Comparison of ENCODE assay signal across 12 mouse cellular contexts in the genomic region with DNA sequence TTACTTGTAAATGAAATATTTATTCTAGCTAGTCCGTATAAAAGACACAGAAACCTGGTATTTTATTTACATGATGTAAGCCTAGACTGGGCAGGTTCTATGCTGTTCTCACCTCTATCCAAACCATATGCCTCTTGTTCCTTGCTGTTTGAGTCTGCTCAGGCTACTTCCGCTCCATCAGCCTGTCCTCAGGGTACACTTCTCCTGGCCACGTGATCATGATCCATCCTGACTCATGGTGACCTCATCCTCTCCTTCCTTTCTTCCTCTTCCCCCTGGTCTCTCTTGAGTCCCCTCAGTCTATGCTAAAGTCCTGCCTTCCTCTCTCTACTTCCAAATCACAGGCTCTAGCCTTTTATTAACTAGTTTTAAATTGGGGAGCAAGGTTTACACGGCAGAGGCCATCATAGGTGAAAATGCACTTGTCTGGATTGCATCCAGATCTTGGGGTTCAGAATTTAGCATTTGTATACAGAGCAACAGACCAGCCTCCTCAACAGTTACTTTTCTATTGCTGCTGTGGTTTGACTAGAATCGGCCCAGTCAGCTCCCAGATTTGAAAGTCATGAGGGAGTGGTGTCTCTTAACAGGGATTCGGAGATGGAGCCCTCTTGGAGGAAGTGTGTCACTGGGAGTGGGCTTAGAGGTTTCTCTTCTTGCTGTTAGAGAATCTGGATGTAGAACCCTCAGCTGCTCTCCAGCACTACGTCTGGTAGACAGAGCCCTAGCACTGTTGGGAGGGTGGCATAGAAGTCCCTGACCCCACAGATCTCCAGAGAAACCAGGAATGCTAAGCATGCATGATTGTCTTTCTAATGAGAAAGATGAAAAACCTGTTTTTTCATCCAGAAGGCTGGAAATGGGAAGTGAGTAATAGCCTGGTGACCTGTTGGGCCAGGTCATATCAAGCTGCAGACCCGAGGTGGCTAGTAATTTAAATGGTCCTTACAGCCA. TPM values are rescaled to one million over a fixed set of nuclear protein-coding genes. Genes with fewer than 3 reads are reported as not detected.
A peak's percentile ranks its signal among the peaks of the same experiment; 100 is the strongest.
DNase-seq lines count a peak whose midpoint lies in the region; ATAC-seq and TF ChIP-seq lines count a peak whose summit lies in the region.
"Had no signal": no experiment of that assay in that cellular context is flagged by ENCODE, and none has a peak within 500 bp of the region (broad histone marks: within the 10 kb centered on the region; RNA-seq: fewer than 3 reads in every experiment).

No protein-coding gene starts in this region.

- no peak overlapping the region for H3K9ac ChIP-seq in liver, postnatal 0 days (replicated peaks)
- H3K9ac ChIP-seq in liver, embryonic 12.5 days = no peak overlapping the region; the same call in 1 of the 2 replicates

- peaks cover 34% of the 10 kb centered on the region for H3K4me1 ChIP-seq in liver, postnatal 0 days (ENCODE audit: insufficient read depth)
- H3K4me1 ChIP-seq in liver, embryonic 12.5 days = peaks cover 61% of the 10 kb centered on the region
- peaks cover 44% of the 10 kb centered on the region for H3K4me1 ChIP-seq in embryonic facial prominence, embryonic 10.5 days

- no peak overlapping the region for H3K4me3 ChIP-seq in liver, postnatal 0 days (ENCODE audit: low read depth, low read length)
- no peak overlapping the region for H3K4me3 ChIP-seq in liver, embryonic 12.5 days
- no peak overlapping the region for H3K4me3 ChIP-seq in embryonic facial prominence, embryonic 10.5 days

- DNase-seq in adrenal gland, adult 2 months = peak; percentile 60
- no peak for DNase-seq in adrenal gland, postnatal 4 days (ENCODE audit: low spot score in 2 of 2)
- DNase-seq in liver, postnatal 0 days = no peak
- DNase-seq in embryonic facial prominence, embryonic 10.5 days (ENCODE audit: low spot score) = no peak
- no peak for DNase-seq in kidney, adult 18-20 months
- no peak for DNase-seq in gastrocnemius, postnatal 4 days (ENCODE audit: low spot score in 2 of 2)
- DNase-seq: adrenal gland, postnatal 10 days; gastrocnemius, postnatal 10 days; kidney, adult 9 months had no signal

- 64% methylated on average over 8 of the region's 8 CpGs for WGBS in liver, postnatal 0 days (ENCODE audit: insufficient replicate concordance)
- 67% methylated on average over 8 of the region's 8 CpGs for WGBS in liver, embryonic 12.5 days (ENCODE audit: insufficient replicate concordance)
- WGBS in embryonic facial prominence, embryonic 10.5 days = 69% methylated on average over 8 of the region's 8 CpGs

- H3K9me3 ChIP-seq in liver, postnatal 0 days (ENCODE audit: low read length) = no peaks in the 10 kb centered on the region
- no peaks in the 10 kb centered on the region for H3K9me3 ChIP-seq in liver, embryonic 12.5 days (replicated peaks)
- no peaks in the 10 kb centered on the region for H3K9me3 ChIP-seq in embryonic facial prominence, embryonic 10.5 days

- TF ChIP-seq CTCF in liver, postnatal 0 days (IDR thresholded peaks at IDR 0.05; ENCODE audit: low read depth) = no peak

- peak; percentile 28; the same call in 1 of the 2 replicates for ATAC-seq in liver, postnatal 0 days
- no peak for ATAC-seq in liver, embryonic 12.5 days
- ATAC-seq in megakaryocyte progenitor cell, adult 5-6 weeks (replicated peaks; ENCODE audit: poor library complexity) = peak; percentile 66

- H3K36me3 ChIP-seq in liver, postnatal 0 days (replicated peaks; ENCODE audit: insufficient read depth, low read length) = no peaks in the 10 kb centered on the region
- no peaks in the 10 kb centered on the region for H3K36me3 ChIP-seq in liver, embryonic 12.5 days
- H3K36me3 ChIP-seq in embryonic facial prominence, embryonic 10.5 days (replicated peaks) = no peaks in the 10 kb centered on the region

- H3K27me3 ChIP-seq in liver, postnatal 0 days (ENCODE audit: insufficient read depth, low read length) = no peaks in the 10 kb centered on the region
- H3K27me3 ChIP-seq in liver, embryonic 12.5 days (replicated peaks) = no peaks in the 10 kb centered on the region
- no peaks in the 10 kb centered on the region for H3K27me3 ChIP-seq in embryonic facial prominence, embryonic 10.5 days (replicated peaks; ENCODE audit: low read depth, poor library complexity, severe bottlenecking)

- no peak overlapping the region for H3K4me2 ChIP-seq in liver, postnatal 0 days (ENCODE audit: low read depth, low read length)
- no peak overlapping the region for H3K4me2 ChIP-seq in liver, embryonic 12.5 days

- no peak overlapping the region for H3K27ac ChIP-seq in liver, postnatal 0 days (ENCODE audit: low read depth)
- H3K27ac ChIP-seq in liver, embryonic 12.5 days = no peak overlapping the region
- peak overlapping the region; percentile 30 for H3K27ac ChIP-seq in embryonic facial prominence, embryonic 10.5 days (replicated peaks)

- no peak for TF ChIP-seq EP300 in liver, postnatal 0 days (IDR thresholded peaks at IDR 0.05; ENCODE audit: low read depth)

RNA-seq across cellular contexts. Expression of a gene that starts 6.1 kb away (rescaled TPM):
- total RNA-seq in adrenal gland, adult 2 months (2021) = 10 to 100 TPM; 15.6 to 23.5 TPM
- 6.1 and 6.4 TPM in 2 replicates for polyA plus RNA-seq in adrenal gland, adult 2 months (2012; rRNA removed)
- total RNA-seq in adrenal gland, postnatal 4 days (2021) = 10 to 100 TPM; 12.4 to 13.7 TPM
- 4.1 and 4.9 TPM in 2 replicates for polyA plus RNA-seq in liver, postnatal 0 days (2015; fragmentation: Nextera tagmentation; extraction: Ambion mirVana)
- polyA plus RNA-seq in liver, embryonic 12.5 days (2016; fragmentation: Nextera tagmentation; extraction: Ambion mirVana) = 6.1 and 6.6 TPM in 2 replicates
- 6.4 and 7.8 TPM in 2 replicates for polyA plus RNA-seq in embryonic facial prominence, embryonic 10.5 days (2016; fragmentation: Nextera tagmentation; extraction: Ambion mirVana)
- total RNA-seq in megakaryocyte progenitor cell, adult 5-6 weeks (2015) = 5.4 and 5.9 TPM in 2 replicates
- total RNA-seq in megakaryocyte progenitor cell, adult 5-6 weeks (2017) = 6.6 and 8.0 TPM in 2 replicates
- total RNA-seq in gastrocnemius, postnatal 4 days (2021) = 1 to 10 TPM; 3.2 to 3.8 TPM

RNA-seq across cellular contexts. Expression of a gene that starts 6.3 kb away (rescaled TPM):
- total RNA-seq in adrenal gland, adult 2 months (2021) = 10 to 100 TPM; 41.3 to 58.9 TPM
- polyA plus RNA-seq in adrenal gland, adult 2 months (2012; rRNA removed) = 5.1 TPM in 2 replicates
- 100 to 1,000 TPM; 211 to 243 TPM for total RNA-seq in adrenal gland, postnatal 4 days (2021)
- 9.4 and 13.8 TPM in 2 replicates for polyA plus RNA-seq in liver, postnatal 0 days (2015; fragmentation: Nextera tagmentation; extraction: Ambion mirVana)
- polyA plus RNA-seq in liver, embryonic 12.5 days (2016; fragmentation: Nextera tagmentation; extraction: Ambion mirVana) = 15.9 and 17.5 TPM in 2 replicates
- 11.7 and 12.5 TPM in 2 replicates for polyA plus RNA-seq in embryonic facial prominence, embryonic 10.5 days (2016; fragmentation: Nextera tagmentation; extraction: Ambion mirVana)
- 42.3 and 43.4 TPM in 2 replicates for total RNA-seq in megakaryocyte progenitor cell, adult 5-6 weeks (2015)
- total RNA-seq in megakaryocyte progenitor cell, adult 5-6 weeks (2017) = 3,711 and 3,907 TPM in 2 replicates
- 100 to 1,000 TPM; 126 to 168 TPM for total RNA-seq in gastrocnemius, postnatal 4 days (2021)

RNA-seq across cellular contexts. Expression of a gene that starts 7.3 kb away (rescaled TPM):
- 1 to 10 TPM; 3.1 to 8.3 TPM for total RNA-seq in adrenal gland, adult 2 months (2021)
- polyA plus RNA-seq in adrenal gland, adult 2 months (2012; rRNA removed) = 0.93 and 4.7 TPM in 2 replicates
- 10 to 100 TPM; 27.8 to 28.5 TPM for total RNA-seq in adrenal gland, postnatal 4 days (2021)
- 0.46 TPM in 1 of 2 replicates, not detected in the other for polyA plus RNA-seq in liver, postnatal 0 days (2015; fragmentation: Nextera tagmentation; extraction: Ambion mirVana)
- 0.71 and 0.86 TPM in 2 replicates for polyA plus RNA-seq in liver, embryonic 12.5 days (2016; fragmentation: Nextera tagmentation; extraction: Ambion mirVana)
- polyA plus RNA-seq in embryonic facial prominence, embryonic 10.5 days (2016; fragmentation: Nextera tagmentation; extraction: Ambion mirVana) = 0.92 and 1.4 TPM in 2 replicates
- 5.7 and 9.1 TPM in 2 replicates for total RNA-seq in megakaryocyte progenitor cell, adult 5-6 weeks (2015)
- total RNA-seq in megakaryocyte progenitor cell, adult 5-6 weeks (2017) = 113 and 300 TPM in 2 replicates
- total RNA-seq in gastrocnemius, postnatal 4 days (2021) = 10 to 100 TPM; 15.6 TPM
- polyA plus RNA-seq: embryonic facial prominence, embryonic 11.5 days had no signal

RNA-seq across cellular contexts. Expression of a gene that starts 7.5 kb away (rescaled TPM):
- total RNA-seq in adrenal gland, adult 2 months (2021) = 10 to 100 TPM; 29.6 to 38.9 TPM
- polyA plus RNA-seq in adrenal gland, adult 2 months (2012; rRNA removed) = 95.5 and 96.5 TPM in 2 replicates
- total RNA-seq in adrenal gland, postnatal 4 days (2021) = 10 to 100 TPM; 30.6 to 33.1 TPM
- polyA plus RNA-seq in liver, postnatal 0 days (2015; fragmentation: Nextera tagmentation; extraction: Ambion mirVana) = 49.2 and 49.3 TPM in 2 replicates
- 57.4 and 61.7 TPM in 2 replicates for polyA plus RNA-seq in liver, embryonic 12.5 days (2016; fragmentation: Nextera tagmentation; extraction: Ambion mirVana)
- 76.4 and 80.4 TPM in 2 replicates for polyA plus RNA-seq in embryonic facial prominence, embryonic 10.5 days (2016; fragmentation: Nextera tagmentation; extraction: Ambion mirVana)
- total RNA-seq in megakaryocyte progenitor cell, adult 5-6 weeks (2015) = 29.1 and 34.3 TPM in 2 replicates
- total RNA-seq in megakaryocyte progenitor cell, adult 5-6 weeks (2017) = 42.9 and 50.4 TPM in 2 replicates
- 10 to 100 TPM; 20.4 to 23.2 TPM for total RNA-seq in gastrocnemius, postnatal 4 days (2021)

RNA-seq across cellular contexts. Expression of a gene that starts 12.0 kb away (rescaled TPM):
- total RNA-seq in adrenal gland, adult 2 months (2021) = 10 to 100 TPM; 21.8 to 28.5 TPM
- polyA plus RNA-seq in adrenal gland, adult 2 months (2012; rRNA removed) = 59.6 and 80.3 TPM in 2 replicates
- total RNA-seq in adrenal gland, postnatal 4 days (2021) = 100 to 1,000 TPM; 197 to 262 TPM
- 5.0 and 8.1 TPM in 2 replicates for polyA plus RNA-seq in liver, postnatal 0 days (2015; fragmentation: Nextera tagmentation; extraction: Ambion mirVana)
- 12.3 and 13.8 TPM in 2 replicates for polyA plus RNA-seq in liver, embryonic 12.5 days (2016; fragmentation: Nextera tagmentation; extraction: Ambion mirVana)
- polyA plus RNA-seq in embryonic facial prominence, embryonic 10.5 days (2016; fragmentation: Nextera tagmentation; extraction: Ambion mirVana) = 4.9 and 6.6 TPM in 2 replicates
- total RNA-seq in megakaryocyte progenitor cell, adult 5-6 weeks (2015) = 259 and 308 TPM in 2 replicates
- 127 and 135 TPM in 2 replicates for total RNA-seq in megakaryocyte progenitor cell, adult 5-6 weeks (2017)
- 100 to 1,000 TPM; 150 TPM for total RNA-seq in gastrocnemius, postnatal 4 days (2021)
